Mouse (Mus musculus) kidney, adult 9 months (tissue): ENCODE measurements around the gene Ddit4l.
A peak's percentile ranks its signal among the peaks of the same experiment; 100 is the strongest.
"Not testable (repeated sequence)": the region's sequence is repeated elsewhere in the genome, so short reads cannot be mapped to it uniquely, and the experiment has no call there.

ENCODE experiments used
- DNase-seq: peaks from one replicate; pipeline ENCODE4 v3.0.0; 2022

The Ddit4l gene

DNA sequence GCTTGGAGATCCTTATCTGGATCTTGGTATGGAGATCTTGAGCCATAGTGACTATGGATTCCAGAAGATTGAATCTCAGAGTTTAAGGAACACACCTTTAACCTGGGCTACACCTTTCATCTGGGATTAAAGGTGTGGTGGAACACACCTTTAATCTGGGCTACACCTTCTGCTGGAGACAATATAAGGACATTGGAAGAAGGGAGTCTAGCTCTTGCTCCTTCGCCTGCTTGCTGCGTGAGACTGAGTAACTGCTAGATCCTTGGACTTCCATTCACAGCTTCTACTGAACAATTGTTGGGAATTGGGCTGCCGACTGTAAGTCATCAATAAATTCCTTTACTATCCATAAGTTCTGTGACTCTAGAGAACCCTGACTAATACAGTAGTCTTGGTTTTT lies at the start of gene Ddit4l:
Gene Ddit4l (plus strand): TSS at position 301 of the 400 bp plus-strand sequence.
- DNase-seq: not testable (repeated sequence)

DNA sequence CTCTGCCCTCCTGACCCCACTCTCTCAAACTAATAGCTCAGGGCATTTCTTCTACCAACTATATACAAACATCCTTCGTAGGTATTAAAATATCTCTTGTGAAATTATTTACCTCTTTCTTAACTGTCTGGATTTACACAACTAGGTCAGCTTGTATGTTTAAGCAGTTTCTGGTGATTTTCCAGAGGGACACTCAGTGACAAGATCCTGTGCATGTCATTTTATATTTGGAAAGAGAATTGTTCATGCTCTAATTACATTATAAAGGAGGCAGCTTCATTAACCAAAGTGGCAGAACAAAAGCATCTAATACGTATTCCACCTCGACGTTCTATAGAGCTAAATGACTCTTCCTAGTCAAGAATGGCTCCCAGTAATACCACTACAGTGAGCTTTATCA lies 45.3 kb upstream of the Ddit4l start:
- no peak for DNase-seq

- peak; percentile 45 for DNase-seq
These were observed 34.9 kb upstream of the Ddit4l start for GRCm38 (mm10) chr3:137586376-137586969.

DNA sequence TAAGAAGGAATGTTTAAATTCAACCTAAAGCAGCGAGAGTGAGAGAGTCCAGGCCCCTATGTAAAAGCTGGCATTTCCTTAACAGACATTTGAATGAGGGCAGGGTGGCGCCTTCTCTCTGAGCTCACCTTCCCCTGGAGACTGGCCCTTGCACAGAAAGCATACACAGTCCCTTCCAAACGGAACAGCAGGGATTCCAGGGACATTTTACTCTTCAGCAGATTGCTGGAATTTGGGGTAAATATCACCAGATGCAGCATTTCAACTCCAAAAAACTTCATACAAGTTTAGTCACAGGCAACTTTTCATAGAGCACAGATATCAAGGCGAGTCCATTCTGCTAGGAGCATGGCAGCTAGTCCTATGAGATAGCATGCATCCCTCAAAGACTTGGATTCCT lies 31.6 kb upstream of the Ddit4l start:
- DNase-seq: no peak

GRCm38 (mm10) chr3:137594332-137594905 lies 27.0 kb upstream of the Ddit4l start:
- no peak for DNase-seq

DNA sequence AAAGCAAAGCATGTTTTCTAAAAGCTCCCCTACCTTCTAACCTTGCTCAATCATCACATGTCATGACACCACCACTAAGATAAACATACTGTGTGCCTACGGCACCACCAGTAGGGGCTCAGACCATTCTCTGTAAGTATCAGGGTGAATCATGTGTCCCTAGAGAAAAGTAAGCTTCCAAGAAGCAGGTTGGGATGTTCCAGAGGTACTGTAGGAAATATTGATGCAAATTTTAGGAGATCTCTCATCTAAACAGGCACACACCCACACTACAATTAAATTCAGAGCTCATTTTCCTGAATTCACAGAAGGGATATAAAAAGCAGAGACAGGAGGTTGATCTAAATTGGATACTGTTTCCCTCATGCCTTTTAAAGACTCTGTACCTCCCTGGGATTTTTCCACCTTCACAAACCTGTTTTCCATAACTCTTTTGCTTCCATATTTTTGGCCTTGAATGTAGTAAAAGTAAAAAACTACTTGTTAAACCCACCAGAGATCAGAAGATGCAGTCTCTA lies 12.4 kb upstream of the Ddit4l start:
- no peak for DNase-seq

DNA sequence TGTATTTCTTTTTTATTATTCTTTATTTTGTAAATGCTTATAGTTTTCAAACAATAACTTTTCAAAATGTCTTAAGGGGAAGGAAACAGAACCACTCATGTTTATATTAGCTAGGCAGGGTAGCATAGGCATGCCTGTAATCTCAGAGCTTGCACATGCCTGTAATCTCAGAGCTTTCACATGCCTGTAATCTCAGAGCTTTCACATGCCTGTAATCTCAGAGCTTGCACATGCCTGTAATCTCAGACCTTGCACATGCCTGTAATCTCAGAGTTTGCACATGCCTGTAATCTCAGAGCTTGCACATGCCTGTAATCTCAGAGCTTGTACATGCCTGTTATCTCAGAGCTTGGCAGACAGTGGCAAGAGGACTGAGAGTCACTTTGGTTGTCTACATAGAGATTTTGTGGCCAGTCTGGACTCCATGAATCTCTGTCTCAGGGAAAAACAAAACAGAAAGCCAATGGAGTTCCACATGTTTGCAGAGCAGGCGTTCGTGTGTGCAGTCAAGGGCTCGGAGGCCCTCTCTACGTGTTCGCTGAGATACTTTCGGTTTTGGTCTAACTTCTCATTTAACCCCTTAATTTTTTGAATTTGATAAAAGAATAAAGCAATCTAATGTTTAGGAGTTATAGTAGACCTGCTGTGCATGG lies 10.8 kb upstream of the Ddit4l start:
- DNase-seq: no peak

GRCm38 (mm10) chr3:137611110-137611857 lies 10.1 kb upstream of the Ddit4l start:
- peak; percentile 64 for DNase-seq

DNA sequence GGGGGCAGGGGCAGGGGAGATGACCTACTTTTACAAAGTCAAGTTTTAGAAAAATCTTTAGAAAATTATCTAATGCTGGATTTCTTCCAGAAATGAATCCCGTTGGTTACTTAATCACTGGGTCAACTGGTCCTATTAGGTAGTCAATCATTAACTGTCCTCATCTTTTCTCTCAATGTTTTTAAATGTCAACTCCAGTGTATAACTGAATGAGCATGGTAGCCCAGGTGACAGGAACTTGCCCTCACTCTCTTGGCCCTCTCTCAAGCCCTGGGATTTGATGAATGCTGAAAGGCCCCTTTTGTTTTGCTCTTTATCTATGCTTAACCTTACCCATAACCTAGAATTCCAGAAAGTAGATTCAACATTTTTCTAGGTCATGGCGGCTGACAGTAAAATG lies 9.4 kb upstream of the Ddit4l start:
- DNase-seq: peak; percentile 79

GRCm38 (mm10) chr3:137620540-137620939 lies 872 bp upstream of the Ddit4l start:
- no peak for DNase-seq

DNA sequence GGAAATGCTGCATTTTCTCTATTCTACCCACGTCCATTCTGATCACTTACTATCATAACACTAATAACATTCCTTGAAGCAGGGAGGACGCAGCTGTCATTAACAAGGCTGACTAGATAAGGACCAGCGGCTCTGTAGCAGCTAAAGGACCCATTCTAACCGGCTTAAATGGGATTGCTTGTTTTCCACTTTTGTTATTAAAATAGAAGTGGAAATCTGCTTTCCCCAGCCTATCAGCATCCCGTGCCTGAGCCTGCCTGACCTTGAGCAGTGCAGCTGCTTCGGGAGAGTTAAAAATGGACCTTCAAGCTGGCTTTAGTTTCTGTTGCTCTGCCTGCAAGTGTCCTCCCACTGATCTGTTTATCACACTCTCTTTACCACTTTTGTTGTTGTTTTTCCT lies 679 bp downstream of the Ddit4l start:
- no peak for DNase-seq

GRCm38 (mm10) chr3:137622895-137623580 lies 1.6 kb downstream of the Ddit4l start:
- no peak for DNase-seq

GRCm38 (mm10) chr3:137623581-137624362 lies 2.4 kb downstream of the Ddit4l start:
- DNase-seq: peak; percentile 80

- peak; percentile 61 for DNase-seq
These were observed 3.6 kb downstream of the Ddit4l start for GRCm38 (mm10) chr3:137625054-137625453.

DNA sequence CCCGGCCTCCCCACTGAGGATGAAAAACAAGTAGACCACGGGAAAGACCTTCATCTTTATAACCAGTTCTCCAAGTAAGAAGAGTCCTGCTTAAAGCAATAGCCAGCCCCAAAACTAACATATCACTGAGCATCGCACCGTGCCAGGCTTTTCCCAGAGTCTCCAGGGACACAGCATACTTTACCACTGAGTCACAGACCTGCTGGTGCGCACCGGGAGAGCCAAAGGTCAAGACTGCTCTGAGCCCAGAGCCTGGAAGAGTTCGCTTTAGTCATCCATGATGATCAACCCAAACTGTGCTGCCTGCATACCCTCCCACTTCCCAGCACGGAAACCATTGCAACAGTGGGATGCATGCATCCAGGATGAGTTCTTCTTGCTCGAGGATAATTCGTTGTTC lies 12.3 kb downstream of the Ddit4l start:
- DNase-seq: no peak

- no peak for DNase-seq
These were observed 15.2 kb downstream of the Ddit4l start for GRCm38 (mm10) chr3:137636571-137636970.

DNA sequence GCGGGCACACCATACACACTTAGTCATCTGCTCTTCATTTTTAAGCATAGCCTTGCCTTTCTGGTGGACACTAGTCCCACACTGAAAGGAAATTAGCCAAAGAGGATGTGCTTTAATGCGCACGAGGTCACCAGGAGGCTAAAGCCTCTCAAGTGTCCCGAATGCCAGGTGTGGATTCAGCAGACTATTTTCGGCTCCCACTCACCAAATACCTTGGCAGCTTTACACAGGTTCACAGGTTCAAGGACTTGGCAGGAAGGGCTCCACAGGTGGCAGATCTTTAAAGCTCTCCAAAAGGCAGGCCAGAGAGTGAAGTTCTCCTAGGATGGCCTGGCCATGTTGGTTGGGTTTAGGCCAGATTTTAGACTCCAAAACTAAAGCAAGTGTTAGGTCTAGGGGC lies 19.8 kb downstream of the Ddit4l start:
- DNase-seq: no peak

DNA sequence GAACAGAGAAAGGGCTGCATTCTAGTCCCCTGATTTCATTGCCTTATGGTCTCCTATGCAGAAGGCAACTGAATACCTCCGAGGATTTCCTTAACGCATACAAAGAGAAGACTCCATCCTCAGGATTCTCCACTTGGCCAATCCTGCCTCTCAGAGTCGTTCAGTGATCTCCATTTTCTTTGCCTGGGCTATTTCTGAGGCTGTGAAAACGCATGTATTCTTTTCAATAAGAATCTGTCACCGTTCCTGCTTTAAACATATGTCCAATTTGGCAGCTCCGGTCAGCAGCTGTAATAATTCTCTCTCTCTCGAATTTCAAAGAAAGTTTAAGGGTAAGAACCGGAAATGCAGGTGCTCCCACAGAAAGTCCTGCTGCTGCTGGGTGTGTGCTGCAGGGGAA lies 20.7 kb downstream of the Ddit4l start:
- no peak for DNase-seq

GRCm38 (mm10) chr3:137642568-137642967 lies 21.2 kb downstream of the Ddit4l start:
- no peak for DNase-seq

DNA sequence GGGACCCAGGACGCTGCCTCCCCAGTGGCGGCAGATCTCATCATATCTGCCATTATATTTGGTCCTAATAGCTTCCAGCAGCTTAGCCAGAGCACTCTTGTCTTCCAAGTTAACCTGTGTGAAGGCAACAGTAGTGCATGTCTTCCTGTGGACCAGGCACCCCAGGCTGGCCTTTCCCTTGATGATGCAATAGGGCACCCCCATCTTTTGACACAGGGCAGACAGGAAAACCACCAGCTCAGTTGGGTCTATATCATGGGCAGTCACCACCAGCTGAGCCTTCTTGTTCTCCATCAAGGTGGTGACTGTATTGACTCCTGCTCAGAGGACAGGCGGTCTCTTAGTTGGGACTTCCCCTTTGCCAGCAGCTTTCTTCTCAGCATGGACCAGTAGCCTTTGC lies 22.7 kb downstream of the Ddit4l start:
- no peak for DNase-seq

GRCm38 (mm10) chr3:137644947-137645346 lies 23.5 kb downstream of the Ddit4l start:
- no peak for DNase-seq
